Mouse (Mus musculus) E14TG2a.4 (cell line): ENCODE data around the gene 2210408I21Rik.
A peak's percentile ranks its signal among the peaks of the same experiment; 100 is the strongest.
"Not testable (repeated sequence)": the region's sequence is repeated elsewhere in the genome, so short reads cannot be mapped to it uniquely, and the experiment has no call there.

ENCODE experiments used
- H3K27me3 ChIP-seq: 2 replicates; pipeline ENCODE4 v1.6.1; 2014; ENCODE audit warnings: low read length, control low read depth; ENCODE audit not compliant: insufficient read depth
- H3K36me3 ChIP-seq: 2 replicates; pipeline ENCODE4 v1.6.1; 2014; ENCODE audit warnings: low read length, control low read depth; ENCODE audit not compliant: insufficient read depth
- H3K4me1 ChIP-seq: replicated peaks from 2 replicates; pipeline ENCODE4 v1.6.1; 2014; ENCODE audit warnings: low read depth, low read length, control low read depth
- H3K4me3 ChIP-seq: replicated peaks from 2 replicates; pipeline ENCODE4 v1.5.1; 2014; ENCODE audit warnings: mild to moderate bottlenecking, low read length
- H3K9me3 ChIP-seq: 2 replicates; pipeline ENCODE4 v1.6.1; 2014; ENCODE audit warnings: low read length, control low read depth
- CTCF ChIP-seq: conservative IDR thresholded peaks from 2 replicates; pipeline ENCODE4 v1.5.1; 2014; ENCODE audit warnings: low read length
- NANOG ChIP-seq: IDR thresholded peaks from 2 replicates; pipeline ENCODE4 v1.6.1; 2014; ENCODE audit warnings: borderline replicate concordance, low read length, mixed read lengths
- POU5F1 ChIP-seq: IDR thresholded peaks from 2 replicates; pipeline ENCODE4 v1.6.1; 2014; ENCODE audit warnings: low read length, borderline replicate concordance

The 2210408I21Rik gene

GRCm38 (mm10) chr13:77134931-77135620, at the start of gene 2210408I21Rik, which contains the start of gene Slf1:
Gene 2210408I21Rik, plus strand, starts transcription at chr13:77135540.
Gene Slf1, minus strand, starts transcription at chr13:77135473.
- Histone ChIP-seq H3K4me1 (peaks cover 4% of the 10 kb centered on the region; the same call in 1 of the 2 replicates), H3K36me3 (no peaks in the 10 kb centered on the region), H3K4me3 (peak within 1 kb of the TSS; percentile 91), H3K9me3 (no peaks in the 10 kb centered on the region), H3K27me3 (no peaks in the 10 kb centered on the region)
- no peak for TF ChIP-seq NANOG
- no peak for TF ChIP-seq POU5F1
- no peak for TF ChIP-seq CTCF

GRCm38 (mm10) chr13:77092876-77093275, 42.5 kb upstream of the 2210408I21Rik start:
- H3K4me1 ChIP-seq, H3K27me3 ChIP-seq, H3K36me3 ChIP-seq, H3K9me3 ChIP-seq, H3K4me3 ChIP-seq: not testable (repeated sequence)

GRCm38 (mm10) chr13:77107734-77108133, 27.6 kb upstream of the 2210408I21Rik start:
- H3K4me1 ChIP-seq, result no peaks in the 10 kb centered on the region
- H3K36me3 ChIP-seq, result peaks cover 3% of the 10 kb centered on the region; the same call in 1 of the 2 replicates
- H3K4me3 ChIP-seq, result no peak overlapping the region
- no peaks in the 10 kb centered on the region for H3K9me3 ChIP-seq
- TF ChIP-seq NANOG (no peak), CTCF (no peak), POU5F1 (no peak)
- no peaks in the 10 kb centered on the region for H3K27me3 ChIP-seq

GRCm38 (mm10) chr13:77118695-77119094, 16.6 kb upstream of the 2210408I21Rik start:
- no peaks in the 10 kb centered on the region for H3K4me1 ChIP-seq
- no peak overlapping the region for H3K4me3 ChIP-seq
- H3K9me3 ChIP-seq, result no peaks in the 10 kb centered on the region
- no peaks in the 10 kb centered on the region for H3K36me3 ChIP-seq
- H3K27me3 ChIP-seq, result no peaks in the 10 kb centered on the region
- no peak for TF ChIP-seq NANOG
- TF ChIP-seq POU5F1, result no peak
- no peak for TF ChIP-seq CTCF

GRCm38 (mm10) chr13:77125159-77125558, 10.2 kb upstream of the 2210408I21Rik start:
- Histone ChIP-seq H3K27me3 (no peaks in the 10 kb centered on the region), H3K9me3 (no peaks in the 10 kb centered on the region), H3K4me1 (no peaks in the 10 kb centered on the region), H3K36me3 (no peaks in the 10 kb centered on the region), H3K4me3 (no peak overlapping the region)
- TF ChIP-seq CTCF, result no peak
- TF ChIP-seq POU5F1, result no peak
- TF ChIP-seq NANOG, result no peak

- no peaks in the 10 kb centered on the region for H3K4me1 ChIP-seq
- no peak overlapping the region for H3K4me3 ChIP-seq
- TF ChIP-seq CTCF, result no peak
- TF ChIP-seq NANOG, result no peak
- no peak for TF ChIP-seq POU5F1
- no peaks in the 10 kb centered on the region for H3K27me3 ChIP-seq
- H3K9me3 ChIP-seq, result no peaks in the 10 kb centered on the region
- H3K36me3 ChIP-seq, result no peaks in the 10 kb centered on the region
These were observed 7.1 kb upstream of the 2210408I21Rik start for GRCm38 (mm10) chr13:77128240-77128639.

GRCm38 (mm10) chr13:77131132-77131531, 4.2 kb upstream of the 2210408I21Rik start:
- H3K4me3 ChIP-seq, result no peak overlapping the region
- H3K9me3 ChIP-seq, result no peaks in the 10 kb centered on the region
- no peaks in the 10 kb centered on the region for H3K27me3 ChIP-seq
- TF ChIP-seq POU5F1, result no peak
- TF ChIP-seq NANOG, result no peak
- no peak for TF ChIP-seq CTCF
- no peaks in the 10 kb centered on the region for H3K36me3 ChIP-seq
- peaks cover 3% of the 10 kb centered on the region; the same call in 1 of the 2 replicates for H3K4me1 ChIP-seq

GRCm38 (mm10) chr13:77135621-77135981, 261 bp downstream of the 2210408I21Rik start:
- Histone ChIP-seq H3K4me1 (peaks cover 4% of the 10 kb centered on the region; the same call in 1 of the 2 replicates), H3K36me3 (no peaks in the 10 kb centered on the region), H3K4me3 (peak overlapping the region; percentile 91), H3K9me3 (no peaks in the 10 kb centered on the region), H3K27me3 (no peaks in the 10 kb centered on the region)
- no peak for TF ChIP-seq NANOG

- Histone ChIP-seq H3K4me1 (peaks cover 3% of the 10 kb centered on the region; the same call in 1 of the 2 replicates), H3K9me3 (no peaks in the 10 kb centered on the region), H3K27me3 (no peaks in the 10 kb centered on the region), H3K36me3 (no peaks in the 10 kb centered on the region), H3K4me3 (no peak overlapping the region)
- no peak for TF ChIP-seq NANOG
- no peak for TF ChIP-seq POU5F1
- no peak for TF ChIP-seq CTCF
These were observed 5.5 kb downstream of the 2210408I21Rik start for GRCm38 (mm10) chr13:77140890-77141289.
